Comparison of ENCODE assay signal across 8 mouse cellular contexts in the genomic region with DNA sequence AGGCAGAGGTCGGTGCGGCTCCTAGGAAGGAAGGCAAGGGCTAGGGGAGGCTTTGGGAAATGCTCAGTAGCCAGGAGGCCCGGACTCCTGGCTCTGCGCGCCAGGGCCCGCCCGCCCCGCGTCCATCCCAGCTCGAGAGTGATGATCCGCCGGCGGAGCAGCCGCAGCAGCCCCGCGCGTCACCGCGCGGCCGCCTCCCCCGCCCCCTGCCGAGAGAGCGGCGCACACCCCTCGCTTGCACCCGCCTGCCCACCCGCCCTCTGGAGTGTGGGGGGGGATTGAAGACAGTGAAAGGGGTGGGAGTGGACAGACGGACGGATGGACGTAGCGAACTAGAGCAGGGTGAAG. TPM values are rescaled to one million over a fixed set of nuclear protein-coding genes. Genes with fewer than 3 reads are reported as not detected.
A peak's percentile ranks its signal among the peaks of the same experiment; 100 is the strongest.
DNase-seq lines count a peak whose midpoint lies in the region; ATAC-seq and TF ChIP-seq lines count a peak whose summit lies in the region.

Nlgn2 (minus strand) TSS at position 181 of the 348 bp plus-strand sequence.

- peak; percentile 40; the same call in 1 of the 2 replicates for TF ChIP-seq CTCF in stomach, postnatal 0 days (IDR thresholded peaks at IDR 0.05; ENCODE audit: low read depth)

- no peaks in the 10 kb centered on the region for H3K9me3 ChIP-seq in limb, embryonic 14.5 days (ENCODE audit: control insufficient read depth, low read length)
- no peaks in the 10 kb centered on the region for H3K9me3 ChIP-seq in stomach, postnatal 0 days (ENCODE audit: control insufficient read depth, low read length)

- peak within 1 kb of the TSS; percentile 71 for H3K9ac ChIP-seq in limb, embryonic 14.5 days (ENCODE audit: low read depth, low read length, severe bottlenecking)
- peak within 1 kb of the TSS; percentile 82 for H3K9ac ChIP-seq in stomach, postnatal 0 days (ENCODE audit: low read length)

- no peak for TF ChIP-seq EP300 in stomach, postnatal 0 days (optimal IDR thresholded peaks at IDR 0.05)

- H3K36me3 ChIP-seq in limb, embryonic 14.5 days (ENCODE audit: control insufficient read depth, insufficient read depth, low read length), result peaks cover 17% of the 10 kb centered on the region
- H3K36me3 ChIP-seq in stomach, postnatal 0 days (ENCODE audit: control insufficient read depth, insufficient read depth, low read length), result 0 out of 2 replicates have a peak, but pooled peaks cover 2% of the 10 kb centered on the region

- under 1% methylated on average over 29 of the region's 32 CpGs for WGBS in limb, embryonic 14.5 days
- 2% methylated on average over 30 of the region's 32 CpGs for WGBS in stomach, postnatal 0 days

- peaks cover 5% of the 10 kb centered on the region; the same call in 1 of the 2 replicates for H3K27me3 ChIP-seq in limb, embryonic 14.5 days (ENCODE audit: control insufficient read depth, insufficient read depth, low read length)
- H3K27me3 ChIP-seq in stomach, postnatal 0 days (ENCODE audit: control insufficient read depth, insufficient read depth, low read length), result no peaks in the 10 kb centered on the region

- H3K4me3 ChIP-seq in limb, embryonic 14.5 days (replicated peaks; ENCODE audit: low read length), result peak within 1 kb of the TSS; percentile 73
- peak within 1 kb of the TSS; percentile 67 for H3K4me3 ChIP-seq in stomach, postnatal 0 days (ENCODE audit: low read depth, low read length)

- TF ChIP-seq POLR2A in limb, embryonic 14.5 days (IDR thresholded peaks at IDR 0.05; ENCODE audit: borderline replicate concordance, extremely low read depth, insufficient read depth, insufficient read length), result no peak

- peak within 1 kb of the TSS; percentile 83 for H3K27ac ChIP-seq in limb, embryonic 14.5 days (replicated peaks; ENCODE audit: low read depth, low read length)
- H3K27ac ChIP-seq in stomach, postnatal 0 days (replicated peaks), result peak within 1 kb of the TSS; percentile 87

- intact Hi-C loops in gastrocnemius, postnatal 14 days (cut with DNase I; ENCODE audit: low total_unique reads), result loop anchor here (5.0 kb wide), 1 partner anchor 35 kb away; the partner anchor contains the start of gene Fgf11

- peaks cover 37% of the 10 kb centered on the region for H3K4me1 ChIP-seq in limb, embryonic 14.5 days (ENCODE audit: control insufficient read depth, insufficient read depth, low read length)
- H3K4me1 ChIP-seq in stomach, postnatal 0 days (replicated peaks; ENCODE audit: control insufficient read depth, insufficient read depth), result peaks cover 5% of the 10 kb centered on the region

- peak in 1 of 2 experiments; percentile 62 for DNase-seq in gastrocnemius, postnatal 4 days (ENCODE audit: low spot score in 2 of 2)
- no peak for DNase-seq in gastrocnemius, postnatal 14 days
- peak; percentile 45 for DNase-seq in urinary bladder, postnatal 25 days (ENCODE audit: low spot score)
- no peak for DNase-seq in urinary bladder, adult 18-20 months (ENCODE audit: low spot score in 2 of 2)
- DNase-seq in limb, embryonic 14.5 days (ENCODE audit: low spot score), result no peak
- no peak for DNase-seq in stomach, postnatal 0 days (ENCODE audit: low spot score)
- no peak for DNase-seq in embryo, embryonic 10.5 days (ENCODE audit: low spot score)

- peak within 1 kb of the TSS; percentile 95 for H3K4me2 ChIP-seq in limb, embryonic 14.5 days (replicated peaks; ENCODE audit: low read depth, low read length, severe bottlenecking)
- peak within 1 kb of the TSS; percentile 77 for H3K4me2 ChIP-seq in stomach, postnatal 0 days (replicated peaks; ENCODE audit: low read depth)

- peak; percentile 2 to 19; a peak in 1 of 4 replicates for ATAC-seq in hematopoietic stem cell, adult 5-6 weeks (replicated peaks in 1 of 2; ENCODE audit: insufficient read depth in 1 of 2, low FRiP score in 2 of 2, low TSS enrichment in 1 of 2, low read depth in 1 of 2, poor library complexity in 2 of 2, severe bottlenecking in 2 of 2)
- ATAC-seq in limb, embryonic 14.5 days (ENCODE audit: low FRiP score, low read depth), result no peak; the same call in 1 of the 2 replicates
- ATAC-seq in stomach, postnatal 0 days (ENCODE audit: low FRiP score, low TSS enrichment), result peak; percentile 65

RNA-seq across cellular contexts. Expression of gene Nlgn2, which starts in this region (rescaled TPM):
- 10 to 100 TPM; 22.3 to 23.2 TPM for total RNA-seq in gastrocnemius, postnatal 4 days (2021)
- 1 to 10 TPM; 6.8 to 7.4 TPM for total RNA-seq in gastrocnemius, postnatal 14 days (2021)
- 8.7 and 17.8 TPM in 2 replicates for total RNA-seq in hematopoietic stem cell, adult 5-6 weeks (2017)
- 96.0 and 123 TPM in 2 replicates for polyA plus RNA-seq in limb, embryonic 14.5 days (2012; rRNA removed)
- polyA plus RNA-seq in limb, embryonic 14.5 days (2014; fragmentation: Nextera tagmentation; extraction: Ambion mirVana), result 11.1 and 13.4 TPM in 2 replicates
- polyA plus RNA-seq in stomach, postnatal 0 days (2015; fragmentation: Nextera tagmentation; extraction: Ambion mirVana), result 2.5 and 2.7 TPM in 2 replicates
